Mouse (Mus musculus) heart, embryonic 10.5 days (tissue): ENCODE measurements around the gene Slc37a4. TPM values are rescaled to one million over a fixed set of nuclear protein-coding genes. Genes with fewer than 3 reads are reported as not detected.
"Not testable (repeated sequence)": the region's sequence is repeated elsewhere in the genome, so short reads cannot be mapped to it uniquely, and the experiment has no call there.

ENCODE experiments used
- DNase-seq: peaks from one replicate; pipeline ENCODE4 v3.0.0-alpha.2; 2017; ENCODE audit warnings: low spot score
- H3K27ac ChIP-seq: fragments of 300-500 bp; sonication (generic); 2 replicates; pipeline ENCODE4 v1.5.1; 2016; ENCODE audit warnings: mild to moderate bottlenecking
- H3K27me3 ChIP-seq: fragments of 300-500 bp; sonication (generic); 2 replicates; pipeline ENCODE4 v1.6.1; 2016; ENCODE audit warnings: mild to moderate bottlenecking; ENCODE audit not compliant: poor library complexity, insufficient read depth, severe bottlenecking
- H3K36me3 ChIP-seq: fragments of 300-500 bp; sonication (generic); 2 replicates; pipeline ENCODE4 v1.6.1; 2016; ENCODE audit warnings: mild to moderate bottlenecking, moderate library complexity
- H3K4me1 ChIP-seq: fragments of 300-500 bp; sonication (generic); 2 replicates; pipeline ENCODE4 v1.6.1; 2016; ENCODE audit warnings: mild to moderate bottlenecking
- H3K4me3 ChIP-seq: fragments of 300-500 bp; sonication (generic); 2 replicates; pipeline ENCODE4 v1.5.1; 2016; ENCODE audit warnings: mild to moderate bottlenecking, moderate library complexity
- H3K9me3 ChIP-seq: fragments of 300-500 bp; sonication (generic); 2 replicates; pipeline ENCODE4 v1.6.1; 2016; ENCODE audit warnings: mild to moderate bottlenecking, moderate library complexity
- WGBS: fragments of 180-500 bp; shearing (Covaris S2); methylation state at CpG from one replicate; pipeline ENCODE4 v1.1.7; 2016; 5-methylcytosine and 5-hydroxymethylcytosine counted together
- microRNA-seq: library from miRNA; unstranded; fragments of <30 nt; microRNA quantifications from one replicate; pipeline ENCODE4, GENCODE M21; 2017
- polyA plus RNA-seq: library from polyadenylated mRNA; unstranded; fragments of >200 nt; fragmentation: Nextera tagmentation; extraction: Ambion mirVana; gene quantifications from 2 replicates; pipeline ENCODE4 v1.2.1, GENCODE M21; 2016

Slc37a4 gene
- polyA plus RNA-seq, 1 experiment from 2014 or later: 25.3 TPM

DNA sequence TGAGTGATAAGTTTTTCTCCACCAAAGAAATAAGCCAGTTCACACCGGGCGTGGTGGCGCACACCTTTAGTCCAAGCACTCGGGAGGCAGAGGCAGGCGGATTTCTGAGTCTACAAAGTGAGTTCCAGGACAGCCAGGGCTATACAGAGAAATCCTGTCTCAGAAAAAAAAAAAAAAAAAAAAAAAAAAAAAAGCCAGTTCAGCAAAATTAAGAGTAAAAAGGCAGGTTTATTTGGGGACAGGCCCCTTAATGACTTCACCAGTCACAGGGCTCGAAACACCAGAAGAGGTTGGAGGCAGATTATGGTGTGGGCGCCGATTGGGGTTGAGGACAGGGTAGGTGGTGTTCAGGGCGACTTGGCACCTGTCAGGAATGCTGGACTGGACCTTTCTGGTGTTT, 23.1 kb downstream of the Slc37a4 start:
- not testable (repeated sequence) for H3K4me3 ChIP-seq, H3K9me3 ChIP-seq, H3K27ac ChIP-seq, H3K27me3 ChIP-seq, DNase-seq
- Histone ChIP-seq H3K4me1 (peaks cover 11% of the 10 kb centered on the region; the same call in 1 of the 2 replicates), H3K36me3 (peaks cover 15% of the 10 kb centered on the region; the same call in 1 of the 2 replicates)
- WGBS: 92% methylated on average over 9 of the region's 9 CpGs

DNA sequence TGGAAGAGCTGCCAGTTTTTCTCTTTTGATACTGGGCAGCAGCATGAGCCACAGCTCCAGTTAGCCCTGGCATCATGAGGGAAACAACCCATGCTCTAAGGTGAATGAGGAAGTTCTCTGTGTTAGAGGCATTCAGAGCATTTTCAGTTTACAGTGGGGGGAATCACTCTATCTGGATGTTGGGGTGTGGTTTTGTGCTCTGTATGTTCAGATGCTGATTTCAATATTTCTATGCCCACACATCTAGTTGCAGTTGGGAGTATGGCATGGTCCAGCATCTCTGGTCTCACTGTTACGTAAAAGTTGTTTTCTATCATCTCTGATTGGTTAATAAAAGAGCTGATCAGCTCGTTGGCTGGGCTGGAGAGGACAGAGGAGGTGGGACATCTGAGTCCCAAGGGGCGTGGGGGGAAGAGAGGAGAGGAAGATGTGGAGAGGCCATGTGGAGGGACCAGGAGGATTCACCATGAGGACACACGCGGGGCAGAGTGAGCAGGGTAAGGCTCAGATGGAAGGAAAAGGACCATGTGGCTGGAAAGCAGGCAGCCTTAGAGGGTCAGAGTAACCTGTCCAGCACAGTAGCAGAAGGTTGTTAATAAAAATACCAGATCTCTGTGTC, 23.7 kb downstream of the Slc37a4 start:
- 75% methylated on average over 5 of the region's 5 CpGs for WGBS
- no peak for DNase-seq
- Histone ChIP-seq H3K27me3 (no peaks in the 10 kb centered on the region), H3K9me3 (no peaks in the 10 kb centered on the region), H3K4me1 (peaks cover 11% of the 10 kb centered on the region; the same call in 1 of the 2 replicates), H3K4me3 (no peak overlapping the region), H3K27ac (no peak overlapping the region), H3K36me3 (peaks cover 12% of the 10 kb centered on the region; the same call in 1 of the 2 replicates)

DNA sequence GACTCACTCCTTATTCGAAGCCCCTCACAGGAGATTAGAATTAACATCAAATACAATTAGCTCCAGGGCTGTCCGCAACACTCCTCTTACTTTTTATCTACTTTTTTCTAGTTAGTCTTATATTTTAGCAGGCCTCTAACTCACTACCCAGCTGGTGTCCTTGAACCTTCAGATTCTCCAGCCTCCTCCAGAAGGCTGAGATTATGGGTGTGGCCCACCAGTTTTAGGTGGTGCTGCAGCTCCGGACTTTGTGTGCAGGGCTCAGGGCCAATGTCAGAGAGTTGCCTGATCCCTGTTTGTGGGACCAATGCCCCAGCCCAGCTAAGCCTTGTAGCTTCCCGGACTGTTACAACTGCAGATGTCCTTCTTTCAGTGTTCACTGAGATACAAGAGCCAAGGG, 26.9 kb downstream of the Slc37a4 start:
- WGBS: 78% methylated on average over 4 of the region's 4 CpGs
- Histone ChIP-seq H3K4me3 (no peak overlapping the region), H3K27ac (no peak overlapping the region), H3K9me3 (no peaks in the 10 kb centered on the region), H3K27me3 (no peaks in the 10 kb centered on the region), H3K36me3 (no peaks in the 10 kb centered on the region), H3K4me1 (peaks cover under 1% of the 10 kb centered on the region; the same call in 1 of the 2 replicates)
- no peak for DNase-seq

DNA sequence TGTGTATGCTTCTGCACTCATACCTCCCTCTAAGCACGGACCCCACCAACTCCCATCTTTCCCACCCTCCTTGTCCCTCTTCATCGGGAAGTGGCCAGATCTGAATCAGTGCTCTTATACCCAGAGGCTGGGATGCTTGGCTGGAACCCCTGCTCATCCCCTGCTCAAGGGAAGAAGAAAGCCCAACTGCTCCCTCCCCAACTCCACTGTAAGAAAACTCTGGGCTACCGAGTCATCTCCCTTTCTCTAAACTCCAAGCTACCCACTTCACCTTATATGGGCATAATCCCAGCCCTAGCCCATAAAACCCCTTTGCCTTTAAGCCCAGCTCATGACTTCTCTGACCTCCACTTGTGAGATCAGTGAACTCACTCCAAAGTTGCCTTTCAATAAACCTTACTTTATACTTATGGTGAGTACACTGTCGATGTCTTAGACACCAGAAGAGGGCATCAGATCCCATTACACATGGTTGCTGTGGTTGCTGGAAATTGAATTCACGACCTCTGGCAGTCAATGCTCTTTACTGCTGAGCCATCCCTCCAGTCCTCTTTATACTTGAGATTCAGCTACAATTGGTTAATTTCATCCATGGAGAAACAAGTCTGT, 36.0 kb downstream of the Slc37a4 start:
- 44% methylated on average over 5 of the region's 5 CpGs for WGBS
- no peak for DNase-seq

DNA sequence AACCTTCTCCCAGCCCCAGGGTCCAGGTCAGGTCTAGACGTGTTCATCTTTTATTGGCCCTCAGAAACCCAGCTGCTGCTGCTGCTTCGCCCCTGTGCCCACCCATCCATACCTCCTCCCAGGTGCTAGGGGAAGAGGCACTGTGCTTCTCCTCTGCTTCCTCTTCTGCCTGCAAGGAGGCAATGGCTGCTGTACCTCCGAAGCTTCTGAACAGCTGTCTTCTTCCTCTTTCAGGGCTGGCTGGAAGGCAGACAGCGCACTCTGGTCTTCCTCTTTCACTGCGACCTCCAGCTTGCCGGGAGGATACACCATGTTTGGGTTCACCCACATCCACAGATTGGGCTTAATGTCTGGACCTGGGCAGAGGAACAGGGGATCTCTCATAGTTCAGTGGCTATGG, 39.1 kb downstream of the Slc37a4 start:
- H3K27me3 ChIP-seq: peaks cover 16% of the 10 kb centered on the region
- no peaks in the 10 kb centered on the region for H3K4me1 ChIP-seq
- no peak for DNase-seq
- H3K27ac ChIP-seq: no peak overlapping the region
- H3K9me3 ChIP-seq: no peaks in the 10 kb centered on the region
- no peak overlapping the region for H3K4me3 ChIP-seq
- H3K36me3 ChIP-seq: no peaks in the 10 kb centered on the region
- WGBS: 75% methylated on average over 6 of the region's 6 CpGs

More for the DNA sequence above, 36.0 kb downstream of the Slc37a4 start:
- Histone ChIP-seq H3K4me1 (no peaks in the 10 kb centered on the region), H3K36me3 (no peaks in the 10 kb centered on the region), H3K9me3 (no peaks in the 10 kb centered on the region), H3K27ac (no peak overlapping the region), H3K27me3 (peaks cover 11% of the 10 kb centered on the region; the same call in 1 of the 2 replicates), H3K4me3 (no peak overlapping the region)

DNA sequence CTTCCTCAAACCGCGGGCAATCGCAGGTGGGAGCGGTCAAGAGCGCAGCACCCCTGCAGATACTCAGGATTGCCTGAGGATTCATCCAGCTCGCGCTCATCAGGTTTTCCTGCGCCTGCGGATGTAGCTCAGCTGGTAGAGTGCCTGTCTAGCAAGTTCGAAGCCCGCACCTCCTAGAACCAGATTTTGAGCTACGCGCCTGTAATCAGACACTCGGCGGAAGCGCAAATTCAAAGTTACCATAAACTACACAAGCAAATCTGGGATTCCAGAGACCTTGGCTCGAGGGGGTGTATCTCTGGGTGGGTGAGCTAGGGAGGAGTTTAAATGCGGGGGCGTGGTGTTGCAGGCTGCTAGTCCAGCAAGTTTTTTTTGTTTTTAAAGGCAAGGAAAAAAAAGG, 44.3 kb downstream of the Slc37a4 start, which contains the start of gene Foxr1:
Gene Foxr1 (minus strand): TSS at position 176 of the 400 bp plus-strand sequence.
- H3K4me1 ChIP-seq: no peaks in the 10 kb centered on the region

DNA sequence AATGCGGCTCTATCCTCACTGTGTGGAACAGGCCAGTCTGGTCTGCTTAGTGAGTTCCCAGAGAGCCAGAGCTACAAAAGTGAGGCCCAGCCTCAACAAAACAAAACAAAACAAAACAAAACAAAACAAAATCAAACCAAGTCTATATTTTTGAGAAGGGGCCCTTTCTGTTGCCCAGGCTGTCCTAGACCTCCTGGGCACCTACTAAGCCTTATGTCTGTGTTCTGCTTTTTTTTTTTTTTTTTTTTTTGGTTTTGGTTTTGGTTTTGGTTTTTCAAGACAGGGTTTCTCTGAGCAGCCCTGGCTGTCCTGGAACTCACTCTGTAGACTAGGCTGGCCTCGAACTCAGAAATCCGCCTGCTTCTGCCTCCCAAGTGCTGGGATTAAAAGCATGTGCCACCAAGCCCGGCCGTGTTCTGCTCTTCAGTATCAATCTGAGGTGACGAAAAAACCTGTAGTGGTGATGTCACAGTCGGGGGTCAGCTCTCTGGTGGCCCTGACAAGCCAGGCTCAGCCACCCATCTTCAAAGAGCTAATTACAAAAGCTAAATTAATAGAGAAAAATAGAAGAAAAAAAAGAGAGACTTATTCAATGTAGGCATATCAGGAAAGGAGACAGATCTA, 47.9 kb downstream of the Slc37a4 start:
- not testable (repeated sequence) for DNase-seq, H3K9me3 ChIP-seq, H3K36me3 ChIP-seq, H3K4me1 ChIP-seq, H3K4me3 ChIP-seq, H3K27ac ChIP-seq, H3K27me3 ChIP-seq
- 76% methylated on average over 7 of the region's 7 CpGs for WGBS

More for the DNA sequence above, 44.3 kb downstream of the Slc37a4 start, which contains the start of gene Foxr1:
- DNase-seq: no peak
- H3K27ac ChIP-seq: no peak within 1 kb of the TSS
- 50% methylated on average over 19 of the region's 19 CpGs for WGBS
- H3K36me3 ChIP-seq: no peaks in the 10 kb centered on the region
- H3K27me3 ChIP-seq: peaks cover 11% of the 10 kb centered on the region
- H3K9me3 ChIP-seq: no peaks in the 10 kb centered on the region
- H3K4me3 ChIP-seq: no peak within 1 kb of the TSS

DNA sequence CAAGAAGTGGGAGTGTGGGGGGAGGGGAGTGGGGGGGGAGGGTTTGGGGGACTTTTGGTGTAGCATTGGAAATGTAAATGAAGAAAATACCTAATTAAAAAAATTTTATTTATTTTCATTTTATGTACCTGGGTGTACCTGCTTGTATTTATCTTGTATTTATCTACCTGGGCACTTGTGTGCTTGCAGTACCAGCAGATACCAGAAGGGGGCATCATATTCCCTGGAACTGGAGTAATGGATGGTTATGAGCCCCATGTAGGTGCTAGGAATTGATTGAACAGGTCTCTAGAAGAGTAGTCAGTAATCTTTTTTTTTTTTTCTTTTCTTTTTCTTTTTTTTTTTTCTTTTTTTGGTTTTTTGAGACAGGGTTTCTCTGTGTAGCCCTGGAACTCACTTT, 53.7 kb downstream of the Slc37a4 start:
- Histone ChIP-seq H3K27me3 (peaks cover 40% of the 10 kb centered on the region), H3K36me3 (no peaks in the 10 kb centered on the region), H3K4me1 (peaks cover 6% of the 10 kb centered on the region), H3K27ac (no peak overlapping the region), H3K9me3 (no peaks in the 10 kb centered on the region), H3K4me3 (no peak overlapping the region)
- DNase-seq: no peak

Small RNA genes lying within 50 kb of the gene (microRNA-seq; reads per million reads assigned to microRNA genes)
- gene Mir7085: not detected

Other genes starting within 250 kb of the Slc37a4 start
- gene Cbl, start 162.8 kb upstream of the Slc37a4 start, polyA plus RNA-seq: 16.2 and 16.3 TPM in 2 replicates
- gene Ccdc153, start 156.2 kb upstream of the Slc37a4 start, polyA plus RNA-seq: not detected in 2 replicates
- not detected in 2 replicates for gene Pdzd3, start 145.4 kb upstream of the Slc37a4 start, polyA plus RNA-seq
- gene Nlrx1, start 128.3 kb upstream of the Slc37a4 start, polyA plus RNA-seq: 3.1 and 4.7 TPM in 2 replicates
- gene Abcg4, start 108.2 kb upstream of the Slc37a4 start, polyA plus RNA-seq: 3.4 and 3.9 TPM in 2 replicates
- gene Hinfp, start 91.2 kb upstream of the Slc37a4 start, polyA plus RNA-seq: 23.5 and 25.0 TPM in 2 replicates
- gene C2cd2l, start 76.6 kb upstream of the Slc37a4 start, polyA plus RNA-seq: 6.9 and 9.5 TPM in 2 replicates
- gene Dpagt1, start 70.8 kb upstream of the Slc37a4 start, polyA plus RNA-seq: 35.2 and 36.6 TPM in 2 replicates
- 258 and 270 TPM in 2 replicates for gene H2afx, start 62.2 kb upstream of the Slc37a4 start, polyA plus RNA-seq
- gene Hmbs, start 52.6 kb upstream of the Slc37a4 start, polyA plus RNA-seq: 276 and 285 TPM in 2 replicates
- gene Vps11, start 35.2 kb upstream of the Slc37a4 start, polyA plus RNA-seq: 22.8 and 26.3 TPM in 2 replicates
- gene Hyou1, start 17.4 kb upstream of the Slc37a4 start, polyA plus RNA-seq: 23.4 and 25.0 TPM in 2 replicates
- gene Rps25, start 10.3 kb downstream of the Slc37a4 start, polyA plus RNA-seq: 1,461 and 1,463 TPM in 2 replicates
- gene Trappc4, start 10.7 kb downstream of the Slc37a4 start, polyA plus RNA-seq: 104 and 117 TPM in 2 replicates
- gene Ccdc84, start 21.7 kb downstream of the Slc37a4 start, polyA plus RNA-seq: 21.9 and 28.0 TPM in 2 replicates
- gene Foxr1, start 44.3 kb downstream of the Slc37a4 start, polyA plus RNA-seq: not detected in 2 replicates
- 0.26 TPM in 1 of 2 replicates, not detected in the other for gene Upk2, start 58.1 kb downstream of the Slc37a4 start, polyA plus RNA-seq
- 7.6 and 9.6 TPM in 2 replicates for gene Bcl9l, start 86.0 kb downstream of the Slc37a4 start, polyA plus RNA-seq
- not detected in 2 replicates for gene Cxcr5, start 165.0 kb downstream of the Slc37a4 start, polyA plus RNA-seq
- gene Ddx6, start 208.0 kb downstream of the Slc37a4 start, polyA plus RNA-seq: 12.6 and 12.7 TPM in 2 replicates